Mouse (Mus musculus): ENCODE data around the gene Stat5b.

DNA sequence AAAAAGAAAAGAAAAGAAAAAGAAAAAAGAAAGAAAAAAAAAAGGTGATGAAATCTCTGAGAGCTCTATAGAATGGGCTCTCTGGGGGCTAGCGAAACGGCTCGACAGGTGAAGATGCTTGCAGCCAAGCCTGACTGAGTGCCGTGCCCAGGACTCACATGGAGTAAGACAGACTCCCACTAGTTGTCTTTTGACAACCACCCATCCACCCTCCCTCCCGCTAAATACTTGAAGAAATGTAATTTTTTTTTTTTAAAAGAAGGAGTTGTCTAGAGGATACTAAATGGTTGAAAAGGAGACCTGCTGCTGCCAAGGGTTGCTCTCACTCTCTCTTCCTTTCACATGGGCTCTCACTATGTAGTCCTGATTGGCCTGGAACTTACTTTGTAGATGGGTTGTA, 111.8 kb downstream of the Stat5b start:
- TF ChIP-seq CTCF (IDR thresholded peaks at IDR 0.05; ENCODE audit: low read depth) (no peak), EP300 (optimal IDR thresholded peaks at IDR 0.05) (no peak)
